Comparison of ENCODE assay signal across 9 mouse cellular contexts in the genomic region with DNA sequence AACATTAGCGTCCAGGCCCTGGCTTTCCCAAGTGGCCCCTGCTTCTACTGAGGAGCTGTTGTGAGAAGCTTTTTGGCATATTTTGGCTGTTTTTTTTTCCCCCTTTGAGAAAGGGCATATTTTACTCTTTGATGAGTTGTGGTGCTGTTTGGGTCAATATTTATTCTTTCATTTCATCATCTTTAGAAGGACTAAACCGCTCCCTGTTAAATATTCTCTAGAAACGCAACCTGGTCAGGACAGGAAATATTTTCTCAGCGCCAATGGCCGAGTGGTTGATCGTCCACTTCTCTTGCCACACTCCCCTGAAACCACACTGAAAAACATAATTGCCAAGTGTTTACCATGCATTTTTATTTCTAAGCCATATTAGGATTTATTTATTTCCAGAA. TPM values are rescaled to one million over a fixed set of nuclear protein-coding genes. Genes with fewer than 3 reads are reported as not detected.
A peak's percentile ranks its signal among the peaks of the same experiment; 100 is the strongest.
DNase-seq lines count a peak whose midpoint lies in the region; ATAC-seq and TF ChIP-seq lines count a peak whose summit lies in the region.
"Had no signal": no experiment of that assay in that cellular context is flagged by ENCODE, and none has a peak within 500 bp of the region (broad histone marks: within the 10 kb centered on the region; RNA-seq: fewer than 3 reads in every experiment).

Gene Rbp4, minus strand, starts transcription at position 63 of the 392 bp plus-strand sequence.

- no peak for DNase-seq in heart, postnatal 36 days
- DNase-seq in adrenal gland, adult 8-10 months = no peak
- peak in 1 of 3 experiments; percentile 7 for DNase-seq in liver, embryonic 14.5 days (ENCODE audit: low read depth in 3 of 3, low spot score in 3 of 3)
- no peak for DNase-seq in thymus, postnatal 10 days (ENCODE audit: low spot score in 2 of 2)

- no peak for ATAC-seq in heart, embryonic 15.5 days (replicated peaks; ENCODE audit: insufficient number of reproducible peaks, insufficient read depth, low FRiP score, low read depth)
- ATAC-seq in forebrain, embryonic 16.5 days = no peak
- peak; percentile 27; the same call in 1 of the 2 replicates for ATAC-seq in liver, embryonic 14.5 days (ENCODE audit: insufficient read depth)
- no peak for ATAC-seq in activated CD4-positive, CD25-positive, alpha-beta regulatory T cell, adult 4 months
- no peak for ATAC-seq in cerebellum, adult (ENCODE audit: insufficient number of reproducible peaks, low FRiP score, low TSS enrichment)

- peaks cover 10% of the 10 kb centered on the region for H3K4me1 ChIP-seq in heart, embryonic 15.5 days (replicated peaks)
- H3K4me1 ChIP-seq in forebrain, embryonic 16.5 days (replicated peaks; ENCODE audit: control insufficient read depth, insufficient read depth, low read length) = peaks cover 10% of the 10 kb centered on the region
- H3K4me1 ChIP-seq in liver, embryonic 14.5 days (replicated peaks; ENCODE audit: control insufficient read depth in 2 of 2, insufficient read depth in 2 of 2, low read length in 1 of 2) = 0 out of 4 replicates have a peak, but pooled peaks cover 0 to 2% of the 10 kb centered on the region in 2 experiments

- H3K4me2 ChIP-seq in heart, embryonic 15.5 days = peak within 1 kb of the TSS; percentile 96
- peak within 1 kb of the TSS; percentile 83 for H3K4me2 ChIP-seq in forebrain, embryonic 16.5 days (ENCODE audit: low read length)
- H3K4me2 ChIP-seq in liver, embryonic 14.5 days (ENCODE audit: low read depth) = peak within 1 kb of the TSS; percentile 48

- H3K36me3 ChIP-seq in heart, embryonic 15.5 days = no peaks in the 10 kb centered on the region
- H3K36me3 ChIP-seq in forebrain, embryonic 16.5 days (ENCODE audit: control insufficient read depth, insufficient read depth) = no peaks in the 10 kb centered on the region
- no peaks in the 10 kb centered on the region for H3K36me3 ChIP-seq in liver, embryonic 14.5 days (replicated peaks; ENCODE audit: control insufficient read depth, insufficient read depth, low read depth)

- 69% methylated on average over 6 of the region's 6 CpGs for WGBS in heart, embryonic 15.5 days
- WGBS in forebrain, embryonic 16.5 days = 72% methylated on average over 6 of the region's 6 CpGs
- WGBS in liver, embryonic 14.5 days (ENCODE audit: insufficient replicate concordance) = 36% methylated on average over 6 of the region's 6 CpGs

- no peak for TF ChIP-seq CTCF in liver, embryonic 14.5 days (IDR thresholded peaks at IDR 0.05; ENCODE audit: low read depth)

- H3K27me3 ChIP-seq in heart, embryonic 15.5 days = peaks cover 48% of the 10 kb centered on the region
- peaks cover 14% of the 10 kb centered on the region for H3K27me3 ChIP-seq in forebrain, embryonic 16.5 days (replicated peaks; ENCODE audit: control insufficient read depth, insufficient read depth, low read length)
- H3K27me3 ChIP-seq in liver, embryonic 14.5 days (ENCODE audit: control insufficient read depth, insufficient read depth, low read length) = peaks cover 18% of the 10 kb centered on the region

- no peaks in the 10 kb centered on the region for H3K9me3 ChIP-seq in heart, embryonic 15.5 days (replicated peaks)
- no peaks in the 10 kb centered on the region for H3K9me3 ChIP-seq in forebrain, embryonic 16.5 days (ENCODE audit: control insufficient read depth, low read length)
- H3K9me3 ChIP-seq in liver, embryonic 14.5 days (ENCODE audit: control insufficient read depth, low read length) = no peaks in the 10 kb centered on the region

- no peak within 1 kb of the TSS for H3K27ac ChIP-seq in heart, embryonic 15.5 days
- H3K27ac ChIP-seq in forebrain, embryonic 16.5 days (ENCODE audit: low read length) = no peak within 1 kb of the TSS
- H3K27ac ChIP-seq in liver, embryonic 14.5 days = peak within 1 kb of the TSS; percentile 59

- intact Hi-C loops in heart, postnatal 36 days (cut with DNase I) = no loop called here

- H3K4me3 ChIP-seq in heart, embryonic 15.5 days = peak within 1 kb of the TSS; percentile 56
- H3K4me3 ChIP-seq in forebrain, embryonic 16.5 days (replicated peaks; ENCODE audit: low read length) = peak within 1 kb of the TSS; percentile 59
- H3K4me3 ChIP-seq in liver, embryonic 14.5 days (ENCODE audit: insufficient read depth in 1 of 2, low read depth in 2 of 2, low read length in 2 of 2) = peak within 1 kb of the TSS; percentile 43 to 67

- peak within 1 kb of the TSS; percentile 41; the same call in 1 of the 2 replicates for H3K9ac ChIP-seq in heart, embryonic 15.5 days
- peak within 1 kb of the TSS; percentile 61 for H3K9ac ChIP-seq in forebrain, embryonic 16.5 days (replicated peaks; ENCODE audit: low read depth, low read length)
- peak within 1 kb of the TSS; percentile 45 for H3K9ac ChIP-seq in liver, embryonic 14.5 days (replicated peaks)

- TF ChIP-seq EP300 in liver, embryonic 14.5 days (IDR thresholded peaks at IDR 0.05; ENCODE audit: low read depth) = no peak

RNA-seq across cellular contexts. Expression of gene Rbp4, which starts in this region (rescaled TPM):
- 4.9 and 12.8 TPM in 2 replicates for polyA plus RNA-seq in heart, embryonic 15.5 days (2015; fragmentation: Nextera tagmentation; extraction: Ambion mirVana)
- total RNA-seq in heart, postnatal 36 days (2021) = 1 to 10 TPM; 1.7 to 3.5 TPM
- total RNA-seq in adrenal gland, adult 8-10 months (2022) = 10 to 100 TPM; 16.6 to 48.0 (median 34.0) TPM
- polyA plus RNA-seq in forebrain, embryonic 16.5 days (2015; fragmentation: Nextera tagmentation; extraction: Ambion mirVana) = 1.1 and 1.3 TPM in 2 replicates
- polyA plus RNA-seq in liver, embryonic 14.5 days (2012; rRNA removed) = 690 and 801 TPM in 2 replicates
- polyA plus RNA-seq in liver, embryonic 14.5 days (2014; fragmentation: Nextera tagmentation; extraction: Ambion mirVana) = 1,536 and 1,785 TPM in 2 replicates
- not detected for polyA plus RNA-seq in activated CD4-positive, CD25-positive, alpha-beta regulatory T cell, adult 4 months (2017; shearing (Covaris generic))
- total RNA-seq: MEL had no signal

Comparison
In these comparisons a context has a peak if more than half of its experiments do, and no peak if none do; other contexts are left out.
1. RNA of gene Rbp4 (polyA plus RNA-seq): 690 to 1,785 TPM in liver, embryonic 14.5 days; 4.9 to 12.8 TPM in heart, embryonic 15.5 days, 1.1 to 1.3 TPM in forebrain, embryonic 16.5 days and not detected in activated CD4-positive, CD25-positive, alpha-beta regulatory T cell, adult 4 months; every median in the first group is over 10 times any median in the second.
2. Peak in every context shown above with its lines, with median percentiles within 50 percentile points of each other: H3K4me2 ChIP-seq, H3K4me3 ChIP-seq and H3K9ac ChIP-seq.